ENCODE assay signal across 16 mouse cellular contexts in the genomic region with DNA sequence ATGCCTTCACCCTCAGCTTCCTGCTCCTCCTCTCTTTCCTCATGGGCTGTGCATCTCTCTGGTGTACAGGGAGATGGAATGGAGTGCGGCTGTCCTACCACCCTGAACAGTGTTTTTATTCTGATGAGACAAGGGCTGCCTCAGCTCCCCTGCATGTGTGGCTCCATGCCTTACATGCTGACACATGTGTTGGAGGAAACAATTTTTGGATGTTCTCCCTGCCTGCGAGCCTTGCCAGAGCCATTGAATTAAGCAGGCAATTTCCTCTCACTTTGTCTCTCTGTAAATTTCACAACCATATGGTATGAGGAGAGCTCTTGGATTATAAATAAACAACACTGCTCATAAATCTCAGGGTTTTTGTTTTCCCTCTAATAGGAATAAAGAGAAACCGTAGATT.
DNase-seq lines count a peak whose midpoint lies in the region; ATAC-seq lines count a peak whose summit lies in the region.
"Had no signal": no experiment of that assay in that cellular context is flagged by ENCODE, and none has a peak within 500 bp of the region (broad histone marks: within the 10 kb centered on the region; RNA-seq: fewer than 3 reads in every experiment).

No protein-coding gene starts in this region.

- H3K27ac ChIP-seq in heart, embryonic 10.5 days: no peak overlapping the region
- H3K27ac ChIP-seq: hindbrain, embryonic 10.5 days; limb, embryonic 10.5 days; macrophage; neural tube, embryonic 15.5 days had no signal

- WGBS in heart, embryonic 10.5 days: 83% methylated on average over 3 of the region's 3 CpGs

- H3K36me3 ChIP-seq in megakaryocyte, embryonic 14.5 days (replicated peaks; ENCODE audit: low read length): no peaks in the 10 kb centered on the region
- no peaks in the 10 kb centered on the region for H3K36me3 ChIP-seq in heart, embryonic 10.5 days
- H3K36me3 ChIP-seq: hindbrain, embryonic 10.5 days; limb, embryonic 10.5 days; neural tube, embryonic 15.5 days had no signal

- ATAC-seq in frontal cortex, adult (ENCODE audit: low TSS enrichment): peak; percentile 64
- ATAC-seq in megakaryocyte, adult 5-6 weeks (ENCODE audit: poor library complexity, severe bottlenecking): no peak

- no peak for DNase-seq in frontal cortex, postnatal 25 days (ENCODE audit: low spot score in 2 of 2)
- peak; percentile 24 to 29 for DNase-seq in layer of hippocampus, postnatal 25 days (ENCODE audit: extremely low spot score in 1 of 2, low spot score in 1 of 2)
- DNase-seq in right cerebral cortex, postnatal 4 days: peak; percentile 11
- no peak for DNase-seq in heart, embryonic 10.5 days (ENCODE audit: low spot score)
- no peak for DNase-seq in urinary bladder, adult 18-20 months (ENCODE audit: low spot score in 2 of 2)
- DNase-seq: embryo, embryonic 11 days; heart, adult 18-20 months; kidney, adult 11 months; spleen, adult 18-20 months had no signal

- peaks cover 22% of the 10 kb centered on the region for H3K9me3 ChIP-seq in megakaryocyte, embryonic 14.5 days
- H3K9me3 ChIP-seq in heart, embryonic 10.5 days: no peaks in the 10 kb centered on the region
- H3K9me3 ChIP-seq: hindbrain, embryonic 10.5 days; limb, embryonic 10.5 days; neural tube, embryonic 15.5 days had no signal

- no peaks in the 10 kb centered on the region for H3K27me3 ChIP-seq in megakaryocyte, embryonic 14.5 days (replicated peaks)
- no peaks in the 10 kb centered on the region for H3K27me3 ChIP-seq in heart, embryonic 10.5 days (ENCODE audit: insufficient read depth, poor library complexity, severe bottlenecking)
- H3K27me3 ChIP-seq: neural tube, embryonic 15.5 days had no signal

- no peaks in the 10 kb centered on the region for H3K4me1 ChIP-seq in megakaryocyte, embryonic 14.5 days
- peaks cover 19% of the 10 kb centered on the region for H3K4me1 ChIP-seq in heart, embryonic 10.5 days
- H3K4me1 ChIP-seq: hindbrain, embryonic 10.5 days; neural tube, embryonic 15.5 days had no signal

- peak overlapping the region; percentile 11 for H3K4me3 ChIP-seq in megakaryocyte, embryonic 14.5 days (replicated peaks)
- H3K4me3 ChIP-seq in heart, embryonic 10.5 days: no peak overlapping the region
- H3K4me3 ChIP-seq: hindbrain, embryonic 10.5 days; limb, embryonic 10.5 days; neural tube, embryonic 15.5 days had no signal

Comparison
In these comparisons a context has a peak if more than half of its experiments do, and no peak if none do; other contexts are left out.
1. DNase-seq: peak in layer of hippocampus, postnatal 25 days (2 of 2) and right cerebral cortex, postnatal 4 days (single experiment); none in frontal cortex, postnatal 25 days (0 of 2), heart, embryonic 10.5 days (single experiment) and urinary bladder, adult 18-20 months (0 of 2).